Mouse (Mus musculus) neutrophil, adult 65 days (primary cell): Measurements from ENCODE around the gene 4930404H24Rik. TPM values are rescaled to one million over a fixed set of nuclear protein-coding genes. Genes with fewer than 3 reads are reported as not detected.

Experiments
- total RNA-seq: library from RNA; stranded (reverse); gene quantifications from 2 replicates; pipeline ENCODE4 v1.2.4, GENCODE M21; 2023

The 4930404H24Rik gene
- not detected in 2 replicates for total RNA-seq

GRCm38 (mm10) chr2:153492573-153493392, at the start of gene 4930404H24Rik:
Gene 4930404H24Rik (plus strand): TSS chr2:153492790.

GRCm38 (mm10) chr2:153529931-153530766, 37.6 kb downstream of the 4930404H24Rik start, which contains the start of gene Nol4l:
Gene Nol4l (minus strand): TSS chr2:153529971.

Other genes with a start within 250 kb of the 4930404H24Rik start
- gene Kif3b, start 201.4 kb upstream of the 4930404H24Rik start, total RNA-seq: 32.1 and 34.5 TPM in 2 replicates
- 82.7 and 104 TPM in 2 replicates for gene Asxl1, start 147.0 kb upstream of the 4930404H24Rik start, total RNA-seq
- gene Nol4l, start 37.2 kb downstream of the 4930404H24Rik start, total RNA-seq: 2.5 and 3.1 TPM in 2 replicates
- 22.3 and 32.2 TPM in 2 replicates for gene Commd7, start 140.0 kb downstream of the 4930404H24Rik start, total RNA-seq
- 2.0 and 2.3 TPM in 2 replicates for gene Dnmt3b, start 156.7 kb downstream of the 4930404H24Rik start, total RNA-seq
- gene Dnmt3c, start 203.9 kb downstream of the 4930404H24Rik start, total RNA-seq: not detected in 2 replicates
- gene Mapre1, start 248.5 kb downstream of the 4930404H24Rik start, total RNA-seq: 157 and 166 TPM in 2 replicates